Mouse (Mus musculus): Measurements from ENCODE around the gene Plscr1. TPM values are rescaled to one million over a fixed set of nuclear protein-coding genes. Genes with fewer than 3 reads are reported as not detected.
A peak's percentile ranks its signal among the peaks of the same experiment; 100 is the strongest.

Gene Plscr1
- 98.8 TPM for polyA plus RNA-seq (2021)

- no peaks in the 10 kb centered on the region for H3K27me3 ChIP-seq
- ATAC-seq (peak; percentile 40), DNase-seq (ENCODE audit: low read depth, low spot score) (no peak)
- ChIA-PET POLR2A (interaction anchor here (0.7 to 2.5 kb wide), 2 partner anchors 26 to 240 kb away, joined by 3 to 18 read pairs; partner anchors contain the start of gene Plscr2), CTCF (interaction anchor here (1.8 to 2.2 kb wide), 4 partner anchors 21 to 31 kb away, joined by 4 to 11 read pairs (median 4); no protein-coding TSS in a partner anchor)
- TF ChIP-seq CTCF (IDR thresholded peaks at IDR 0.05), result peak; percentile 20
- in situ Hi-C loops (cut with MboI; ENCODE audit: low pct_unique_long_range_greater_than_20kb), result loop anchor here (5.0 kb wide), 1 partner anchor 33 kb away; no protein-coding TSS in a partner anchor
Measured at GRCm38 (mm10) chr9:92249447-92249852, at the start of gene Plscr1. Gene Plscr1, plus strand, starts transcription at chr9:92249750.

DNA sequence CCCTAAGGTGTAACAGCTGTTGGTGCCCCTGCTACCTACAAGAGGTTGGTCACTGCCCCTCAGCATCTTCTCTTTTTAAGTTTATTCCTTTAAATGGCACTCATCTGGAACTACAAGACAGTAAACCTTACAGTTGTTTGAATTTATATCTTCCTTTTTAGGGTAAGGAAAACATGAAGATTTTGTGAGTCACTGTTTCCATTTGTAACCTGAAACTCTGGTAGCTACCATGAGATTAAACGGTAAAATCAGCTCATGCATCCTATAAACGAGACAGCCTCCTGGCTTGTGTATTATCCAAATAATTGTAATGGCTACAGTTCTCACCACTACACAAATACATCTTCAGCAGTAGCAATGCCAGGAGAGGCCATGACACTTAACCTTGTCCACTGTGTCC, 45.2 kb upstream of the Plscr1 start:
- ChIA-PET POLR2A (no interaction called here), CTCF (interaction anchor here (0.7 kb wide), 1 partner anchor 57 kb away, joined by 4 read pairs; no protein-coding TSS in a partner anchor)

DNA sequence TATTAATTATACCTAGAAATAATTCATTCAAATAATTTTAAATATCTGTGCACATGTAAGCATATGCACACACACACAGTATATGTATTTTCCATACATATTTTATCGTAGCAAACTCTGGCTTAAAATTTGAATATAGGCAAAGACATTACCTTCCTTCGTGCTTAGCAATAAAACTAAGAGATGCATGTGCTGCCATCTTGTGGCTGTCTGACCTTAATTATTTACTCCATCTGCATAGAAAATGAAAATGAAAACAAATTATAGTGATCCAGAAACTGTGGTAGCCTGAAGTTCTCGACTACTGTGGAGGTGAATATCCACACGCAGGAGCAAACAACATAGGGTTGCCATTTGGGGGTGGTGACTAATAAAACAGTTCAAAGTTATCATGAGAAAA, 42.2 kb upstream of the Plscr1 start:
- DNase-seq (ENCODE audit: low read depth, low spot score) (no peak), ATAC-seq (no peak)
- no peaks in the 10 kb centered on the region for H3K27me3 ChIP-seq
- POLR2A ChIA-PET, result no interaction called here
- peak; percentile 50 for TF ChIP-seq CTCF (IDR thresholded peaks at IDR 0.05)
- CTCF ChIA-PET, result interaction anchor here (0.9 to 1.7 kb wide), 2 partner anchors 31 to 59 kb away, joined by 3 to 6 read pairs; no protein-coding TSS in a partner anchor
- in situ Hi-C loops (cut with MboI; ENCODE audit: low pct_unique_long_range_greater_than_20kb), result no loop called here

More for the DNA sequence above, 45.2 kb upstream of the Plscr1 start:
- no peaks in the 10 kb centered on the region for H3K27me3 ChIP-seq
- no peak for ATAC-seq
- no peak for TF ChIP-seq CTCF (IDR thresholded peaks at IDR 0.05)
- DNase-seq (ENCODE audit: low read depth, low spot score), result no peak
- in situ Hi-C loops (cut with MboI; ENCODE audit: low pct_unique_long_range_greater_than_20kb), result no loop called here

DNA sequence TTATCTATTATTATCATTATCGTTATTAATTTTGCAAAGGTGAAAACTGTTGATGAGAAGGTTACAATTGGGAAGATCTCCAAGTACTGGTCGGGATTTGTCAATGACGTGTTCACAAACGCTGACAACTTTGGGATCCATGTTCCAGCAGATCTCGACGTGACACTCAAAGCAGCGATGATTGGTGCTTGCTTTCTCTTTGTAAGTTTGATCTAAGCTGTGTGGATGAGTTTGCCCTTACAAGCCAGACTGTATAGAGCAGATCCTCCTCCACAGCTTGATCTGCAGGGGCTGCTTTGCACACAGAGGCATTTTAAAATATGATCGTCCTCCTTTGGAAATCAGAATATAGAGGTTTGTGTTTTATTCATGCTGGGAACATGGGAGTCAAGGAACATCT, 41.8 kb upstream of the Plscr1 start:
- ChIA-PET POLR2A (no interaction called here), CTCF (interaction anchor here (0.9 to 1.0 kb wide), 2 partner anchors 15 to 32 kb away, joined by 3 to 4 read pairs; no protein-coding TSS in a partner anchor)
- TF ChIP-seq CTCF (IDR thresholded peaks at IDR 0.05), result no peak
- in situ Hi-C loops (cut with MboI; ENCODE audit: low pct_unique_long_range_greater_than_20kb), result no loop called here
- ATAC-seq (no peak), DNase-seq (ENCODE audit: low read depth, low spot score) (no peak)
- no peaks in the 10 kb centered on the region for H3K27me3 ChIP-seq

- H3K27me3 ChIP-seq, result no peaks in the 10 kb centered on the region
- POLR2A ChIA-PET, result no interaction called here
- in situ Hi-C loops (cut with MboI; ENCODE audit: low pct_unique_long_range_greater_than_20kb), result loop anchor here (10.0 kb wide), 1 partner anchor 665 kb away; no protein-coding TSS in a partner anchor
- DNase-seq (ENCODE audit: low read depth, low spot score) (no peak), ATAC-seq (no peak)
- CTCF ChIA-PET, result interaction anchor here (1.0 to 1.4 kb wide), 5 partner anchors 11 to 401 kb away, joined by 3 to 5 read pairs (median 3); no protein-coding TSS in a partner anchor
- TF ChIP-seq CTCF (IDR thresholded peaks at IDR 0.05), result no peak
Measured at GRCm38 (mm10) chr9:92209850-92210249, 39.7 kb upstream of the Plscr1 start.

DNA sequence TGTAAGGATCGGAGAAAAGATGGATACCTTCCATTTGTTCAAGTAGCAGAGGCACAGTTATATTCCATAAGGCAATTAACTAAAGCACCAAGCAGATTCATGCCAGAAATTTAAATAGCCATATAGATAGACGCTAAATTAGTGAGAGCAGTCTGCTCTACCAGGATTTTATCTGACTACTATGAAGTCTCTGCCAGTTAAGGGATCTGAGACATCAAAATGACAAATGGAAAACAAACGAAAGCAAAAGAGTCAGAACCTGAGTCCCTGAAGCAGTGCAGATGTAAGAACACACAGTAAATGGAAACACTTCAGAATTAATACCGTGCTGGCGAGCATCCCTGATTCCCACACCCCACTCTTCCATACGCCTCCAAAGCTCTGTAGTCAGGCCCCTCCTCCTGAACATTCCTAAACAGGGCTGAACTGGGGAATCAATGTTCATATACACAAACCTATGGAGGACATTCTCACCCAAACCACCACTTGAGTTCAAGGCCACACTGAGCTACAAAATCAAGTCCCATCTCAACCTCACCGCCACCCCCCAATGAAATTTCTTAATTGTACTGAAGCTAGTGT, 39.1 kb upstream of the Plscr1 start:
- ChIA-PET POLR2A (no interaction called here), CTCF (interaction anchor here (0.8 to 1.6 kb wide), 4 partner anchors 22 to 401 kb away, joined by 3 read pairs; no protein-coding TSS in a partner anchor)
- H3K27me3 ChIP-seq, result no peaks in the 10 kb centered on the region
- DNase-seq (ENCODE audit: low read depth, low spot score), result no peak
- no peak for TF ChIP-seq CTCF (IDR thresholded peaks at IDR 0.05)
- ATAC-seq, result no peak
- in situ Hi-C loops (cut with MboI; ENCODE audit: low pct_unique_long_range_greater_than_20kb), result loop anchor here (10.0 kb wide), 1 partner anchor 664 kb away; no protein-coding TSS in a partner anchor

DNA sequence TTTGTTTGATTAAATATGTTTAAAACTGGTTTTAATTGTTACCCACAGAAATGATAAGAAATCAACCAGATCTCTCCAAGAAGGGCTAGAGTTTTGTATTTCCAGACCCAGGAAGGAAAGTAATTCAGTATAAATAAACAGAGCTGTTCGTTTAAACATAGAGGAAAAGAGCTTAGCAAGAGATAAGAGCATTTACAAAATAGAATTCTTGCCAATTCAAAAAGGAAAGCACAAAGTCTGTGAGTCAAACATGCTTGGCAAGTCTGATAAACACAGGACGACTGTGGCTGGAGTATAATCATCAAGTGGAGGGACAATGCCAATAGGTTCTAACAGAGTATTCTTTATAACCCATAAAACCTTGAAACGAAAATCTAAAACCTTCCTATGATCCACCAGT, 38.5 kb upstream of the Plscr1 start:
- no peak for DNase-seq (ENCODE audit: low read depth, low spot score)
- no peak for ATAC-seq
- CTCF ChIA-PET, result interaction anchor here (0.8 to 1.6 kb wide), 3 partner anchors 64 to 314 kb away, joined by 3 to 5 read pairs (median 3); no protein-coding TSS in a partner anchor
- H3K27me3 ChIP-seq, result no peaks in the 10 kb centered on the region
- in situ Hi-C loops (cut with MboI; ENCODE audit: low pct_unique_long_range_greater_than_20kb), result loop anchor here (10.0 kb wide), 1 partner anchor 664 kb away; no protein-coding TSS in a partner anchor
- TF ChIP-seq CTCF (IDR thresholded peaks at IDR 0.05), result no peak
- POLR2A ChIA-PET, result no interaction called here

DNA sequence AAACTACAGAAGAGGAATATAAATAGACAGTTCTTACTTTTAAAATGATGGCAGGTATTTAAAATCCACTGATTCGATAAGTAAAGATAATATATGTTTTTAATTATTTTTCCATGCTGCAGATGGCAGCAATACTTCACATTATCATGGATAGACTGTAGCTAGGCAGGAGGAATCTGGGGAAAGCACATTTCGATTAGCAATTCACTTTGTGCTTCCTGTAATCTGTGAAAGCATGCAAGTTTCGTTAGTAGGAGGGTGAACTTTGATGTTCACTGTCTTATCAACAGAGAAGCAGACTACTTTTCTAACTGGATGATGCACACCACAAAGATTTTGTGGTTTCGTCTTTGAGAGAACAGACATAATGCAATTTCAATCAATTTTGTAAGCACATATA, 32.1 kb upstream of the Plscr1 start:
- ChIA-PET CTCF (no interaction called here), POLR2A (no interaction called here)
- in situ Hi-C loops (cut with MboI; ENCODE audit: low pct_unique_long_range_greater_than_20kb), result loop anchor here (5.0 to 10.0 kb wide), 2 partner anchors 155 to 657 kb away; no protein-coding TSS in a partner anchor
- TF ChIP-seq CTCF (IDR thresholded peaks at IDR 0.05), result peak; percentile 17
- ATAC-seq (no peak), DNase-seq (ENCODE audit: low read depth, low spot score) (no peak)
- H3K27me3 ChIP-seq, result no peaks in the 10 kb centered on the region

DNA sequence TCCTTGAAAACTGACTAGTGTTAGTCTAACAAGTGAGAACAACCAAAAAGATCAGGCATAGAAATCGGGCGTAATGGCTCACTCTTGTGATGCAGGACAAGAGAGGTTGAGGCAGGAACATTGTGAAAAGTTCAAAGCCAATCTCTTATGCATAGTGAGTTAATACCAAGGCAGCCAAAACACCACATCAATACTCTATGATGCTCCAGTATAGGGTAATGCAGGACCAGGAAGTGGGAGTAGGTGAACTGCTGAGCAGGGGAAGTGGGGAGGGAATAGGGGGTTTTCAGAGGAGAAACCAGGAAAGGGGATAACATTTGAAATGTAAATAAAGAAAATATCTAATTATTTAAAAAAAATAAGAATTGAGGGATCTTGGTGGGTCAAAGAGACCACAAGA, 31.7 kb upstream of the Plscr1 start:
- no peak for TF ChIP-seq CTCF (IDR thresholded peaks at IDR 0.05)
- ATAC-seq (no peak), DNase-seq (ENCODE audit: low read depth, low spot score) (no peak)
- POLR2A ChIA-PET, result no interaction called here
- in situ Hi-C loops (cut with MboI; ENCODE audit: low pct_unique_long_range_greater_than_20kb), result loop anchor here (5.0 to 10.0 kb wide), 2 partner anchors 154 to 657 kb away; no protein-coding TSS in a partner anchor
- CTCF ChIA-PET, result interaction anchor here (1.3 kb wide), 1 partner anchor 14 kb away, joined by 3 read pairs; no protein-coding TSS in a partner anchor
- H3K27me3 ChIP-seq, result no peaks in the 10 kb centered on the region

DNA sequence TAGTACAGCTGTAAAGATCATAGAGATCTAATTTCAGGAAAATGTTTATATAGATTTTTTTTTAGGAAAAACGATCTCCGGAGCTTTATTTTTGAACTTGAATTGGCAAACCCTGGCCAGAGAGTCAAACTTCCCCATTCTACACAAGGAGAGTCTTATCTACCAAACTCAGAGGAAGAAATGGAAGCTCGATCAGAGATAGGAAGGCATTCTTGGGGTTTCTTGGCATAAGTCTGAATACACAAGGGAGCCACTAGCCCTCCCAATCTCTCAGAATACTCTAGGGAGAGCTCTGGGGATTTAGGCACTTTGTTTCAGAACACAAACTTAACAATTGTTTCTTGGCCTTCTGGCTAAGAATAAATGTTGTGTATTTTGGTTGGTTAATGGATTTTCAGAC, 29.4 kb upstream of the Plscr1 start:
- in situ Hi-C loops (cut with MboI; ENCODE audit: low pct_unique_long_range_greater_than_20kb), result no loop called here
- CTCF ChIA-PET, result interaction anchor here (0.9 to 1.6 kb wide), 6 partner anchors 8 to 279 kb away, joined by 3 to 4 read pairs (median 4); no protein-coding TSS in a partner anchor
- POLR2A ChIA-PET, result no interaction called here

DNA sequence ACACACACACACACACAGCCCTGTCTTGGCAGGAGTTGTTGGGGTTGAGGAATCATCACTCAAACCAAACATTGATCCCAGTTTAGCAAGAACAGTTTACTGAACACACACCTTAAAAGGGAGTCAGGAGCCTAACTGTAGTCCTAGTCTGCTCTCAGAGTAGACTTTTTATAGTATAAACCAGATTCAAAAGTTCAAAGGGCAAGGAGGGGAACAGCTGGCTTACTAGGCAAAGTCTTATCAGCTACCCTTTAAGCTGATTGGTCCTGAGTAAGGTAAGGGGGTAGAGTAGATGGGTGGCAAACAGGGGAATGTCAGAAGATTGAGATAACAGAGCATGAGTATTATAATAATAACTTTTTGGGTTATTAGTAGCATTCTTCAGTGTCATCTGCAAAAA, 28.1 kb upstream of the Plscr1 start:
- CTCF ChIA-PET, result interaction anchor here (1.4 to 1.6 kb wide), 2 partner anchors 9 to 56 kb away, joined by 3 to 6 read pairs; no protein-coding TSS in a partner anchor
- H3K27me3 ChIP-seq, result no peaks in the 10 kb centered on the region
- in situ Hi-C loops (cut with MboI; ENCODE audit: low pct_unique_long_range_greater_than_20kb), result no loop called here
- ATAC-seq (no peak), DNase-seq (ENCODE audit: low read depth, low spot score) (no peak)
- TF ChIP-seq CTCF (IDR thresholded peaks at IDR 0.05), result no peak
- POLR2A ChIA-PET, result no interaction called here

More for the DNA sequence above, 29.4 kb upstream of the Plscr1 start:
- ATAC-seq (no peak), DNase-seq (ENCODE audit: low read depth, low spot score) (no peak)
- no peak for TF ChIP-seq CTCF (IDR thresholded peaks at IDR 0.05)
- no peaks in the 10 kb centered on the region for H3K27me3 ChIP-seq

Measured in Patski (cell line).